Mouse (Mus musculus): Measurements from ENCODE around the gene Sars.

The Sars gene

GRCm38 (mm10) chr3:108444698-108445365 is at the start of gene Sars:
Sars (minus strand) TSS chr3:108445209.
- DNase-seq (ENCODE audit: low spot score in 2 of 2) = peak; percentile 61 to 90

GRCm38 (mm10) chr3:108489968-108490367 is 45.0 kb upstream of the Sars start:
- no peak for DNase-seq (ENCODE audit: low spot score in 2 of 2)

GRCm38 (mm10) chr3:108484749-108485148 is 39.7 kb upstream of the Sars start:
- DNase-seq (ENCODE audit: low spot score in 2 of 2) = no peak

- DNase-seq (ENCODE audit: low spot score in 2 of 2) = no peak
Measured at GRCm38 (mm10) chr3:108478800-108479199, 33.8 kb upstream of the Sars start.

GRCm38 (mm10) chr3:108476761-108477619 is 32.0 kb upstream of the Sars start:
- no peak for DNase-seq (ENCODE audit: low spot score in 2 of 2)

GRCm38 (mm10) chr3:108475496-108475895 is 30.5 kb upstream of the Sars start:
- DNase-seq (ENCODE audit: low spot score in 2 of 2) = no peak

- DNase-seq (ENCODE audit: low spot score in 2 of 2) = no peak
Measured at GRCm38 (mm10) chr3:108474969-108475368, 30.0 kb upstream of the Sars start.

- no peak for DNase-seq (ENCODE audit: low spot score in 2 of 2)
Measured at GRCm38 (mm10) chr3:108467760-108468159, 22.8 kb upstream of the Sars start.

GRCm38 (mm10) chr3:108466425-108466824 is 21.4 kb upstream of the Sars start:
- peak in 1 of 2 experiments; percentile 24 for DNase-seq (ENCODE audit: low spot score in 2 of 2)

GRCm38 (mm10) chr3:108458866-108459265 is 13.9 kb upstream of the Sars start:
- DNase-seq (ENCODE audit: low spot score in 2 of 2) = no peak

GRCm38 (mm10) chr3:108458380-108458779 is 13.4 kb upstream of the Sars start:
- no peak for DNase-seq (ENCODE audit: low spot score in 2 of 2)

GRCm38 (mm10) chr3:108454172-108454571 is 9.2 kb upstream of the Sars start:
- DNase-seq (ENCODE audit: low spot score in 2 of 2) = no peak

- no peak for DNase-seq (ENCODE audit: low spot score in 2 of 2)
Measured at GRCm38 (mm10) chr3:108451969-108452368, 7.0 kb upstream of the Sars start.

- no peak for DNase-seq (ENCODE audit: low spot score in 2 of 2)
Measured at GRCm38 (mm10) chr3:108445366-108445705, 327 bp upstream of the Sars start.

- DNase-seq (ENCODE audit: low spot score in 2 of 2) = peak in 1 of 2 experiments; percentile 47
Measured at GRCm38 (mm10) chr3:108444029-108444428, 980 bp downstream of the Sars start.

- DNase-seq (ENCODE audit: low spot score in 2 of 2) = no peak
Measured at GRCm38 (mm10) chr3:108436380-108436714, 8.7 kb downstream of the Sars start.

- no peak for DNase-seq (ENCODE audit: low spot score in 2 of 2)
Measured at GRCm38 (mm10) chr3:108435701-108436379, 9.2 kb downstream of the Sars start.

GRCm38 (mm10) chr3:108433881-108434495 is 11.0 kb downstream of the Sars start:
- DNase-seq (ENCODE audit: low spot score in 2 of 2) = no peak

GRCm38 (mm10) chr3:108433188-108433880 is 11.7 kb downstream of the Sars start:
- no peak for DNase-seq (ENCODE audit: low spot score in 2 of 2)

GRCm38 (mm10) chr3:108432542-108433187 is 12.3 kb downstream of the Sars start:
- DNase-seq (ENCODE audit: low spot score in 2 of 2) = peak in 1 of 2 experiments; percentile 45

- DNase-seq (ENCODE audit: low spot score in 2 of 2) = no peak
Measured at GRCm38 (mm10) chr3:108425624-108426018, 19.4 kb downstream of the Sars start.

Measured in left cerebral cortex, adult 9 months (tissue).